Mouse (Mus musculus) heart, postnatal 0 days (tissue): ENCODE measurements around the gene Zmym6.

Experiments used
- CTCF ChIP-seq: IDR thresholded peaks from 2 replicates; pipeline ENCODE4 v1.5.1; 2016; ENCODE audit warnings: antibody characterized with exemption, control low read depth, low read depth
- EP300 ChIP-seq: IDR thresholded peaks from 2 replicates; pipeline ENCODE4 v1.6.1; 2016; ENCODE audit warnings: antibody characterized with exemption, low read depth

GRCm38 (mm10) chr4:127095090-127095489 is 17.9 kb downstream of the Zmym6 start:
- TF ChIP-seq CTCF (no peak), EP300 (no peak)
